Mouse (Mus musculus) ES-Bruce4 (cell line): ENCODE data around the gene Recql. TPM values are rescaled to one million over a fixed set of nuclear protein-coding genes. Genes with fewer than 3 reads are reported as not detected.

Experiments
- H3K27ac ChIP-seq: 2 replicates; pipeline ENCODE4 v1.5.1; 2012; ENCODE audit warnings: low read length, inconsistent platforms; ENCODE audit not compliant: insufficient read depth
- H3K27me3 ChIP-seq: 2 replicates; pipeline ENCODE4 v1.6.1; 2012; ENCODE audit warnings: mild to moderate bottlenecking, low read length, inconsistent platforms; ENCODE audit not compliant: control insufficient read depth, poor library complexity, insufficient read depth, severe bottlenecking
- H3K36me3 ChIP-seq: 2 replicates; pipeline ENCODE4 v1.6.1; 2012; ENCODE audit warnings: inconsistent platforms, mild to moderate bottlenecking, low read length, moderate library complexity; ENCODE audit not compliant: control insufficient read depth, poor library complexity, insufficient read depth, severe bottlenecking
- H3K4me1 ChIP-seq: one replicate; pipeline ENCODE4 v1.8.1; 2011; ENCODE audit warnings: low read length; ENCODE audit not compliant: control insufficient read depth, insufficient read depth
- H3K4me3 ChIP-seq: 2 replicates; pipeline ENCODE4 v1.5.1; 2011; ENCODE audit warnings: low read depth, mild to moderate bottlenecking, low read length
- H3K9ac ChIP-seq: 2 replicates; pipeline ENCODE4 v1.6.1; 2012; ENCODE audit warnings: low read depth, mild to moderate bottlenecking, inconsistent platforms; ENCODE audit not compliant: poor library complexity, severe bottlenecking
- H3K9me3 ChIP-seq: replicated peaks from 2 replicates; pipeline ENCODE4 v1.6.1; 2012; ENCODE audit warnings: mild to moderate bottlenecking, low read length, inconsistent platforms; ENCODE audit not compliant: control insufficient read depth, poor library complexity, insufficient read depth, severe bottlenecking
- CTCF ChIP-seq: IDR thresholded peaks from one replicate; pipeline ENCODE4 v1.8.1; 2011; ENCODE audit warnings: low read depth, low read length
- EP300 ChIP-seq: IDR thresholded peaks from 2 replicates; pipeline ENCODE4 v1.6.1; 2011; ENCODE audit warnings: low read depth, low read length; ENCODE audit not compliant: insufficient read depth
- POLR2A ChIP-seq: IDR thresholded peaks from one replicate; pipeline ENCODE4 v1.8.1; 2011; ENCODE audit warnings: low read length; ENCODE audit not compliant: insufficient read depth
- polyA plus RNA-seq: library from polyadenylated mRNA; stranded (reverse); fragments of >200 nt; gene quantifications from 2 replicates; pipeline ENCODE4 v1.2.4, GENCODE M21; 2011; ENCODE audit warnings: low read depth; ENCODE audit not compliant: missing spikeins, insufficient read depth, insufficient read length

Recql gene
- polyA plus RNA-seq, 1 experiment = 55.0 TPM

DNA sequence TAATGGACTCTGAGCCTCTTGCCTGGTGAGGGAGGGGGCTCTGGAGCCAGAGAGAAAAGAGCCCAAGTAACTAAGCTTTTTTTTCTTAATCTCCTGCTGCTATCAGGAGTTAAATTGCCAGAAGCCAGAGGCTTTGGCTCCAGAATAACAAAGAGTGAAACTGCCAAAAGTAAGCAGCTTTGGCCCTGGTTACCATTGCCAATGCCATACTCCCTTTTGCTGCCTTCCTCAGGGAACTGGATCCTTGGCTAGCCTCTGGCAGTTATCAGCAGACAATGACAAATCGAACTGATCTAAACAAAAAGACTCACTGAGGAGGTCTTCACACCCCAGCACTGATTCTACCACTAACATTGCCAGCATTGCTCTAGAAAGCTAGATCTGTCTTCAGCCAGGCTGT is 24.3 kb upstream of the Recql start:
- no peak for TF ChIP-seq EP300
- no peak for TF ChIP-seq CTCF
- TF ChIP-seq POLR2A = no peak
- no peak overlapping the region for H3K4me3 ChIP-seq
- H3K36me3 ChIP-seq = no peaks in the 10 kb centered on the region
- H3K27ac ChIP-seq = no peak overlapping the region
- H3K9ac ChIP-seq = no peak overlapping the region
- H3K4me1 ChIP-seq = no peaks in the 10 kb centered on the region
- H3K9me3 ChIP-seq = no peaks in the 10 kb centered on the region
- H3K27me3 ChIP-seq = no peaks in the 10 kb centered on the region

DNA sequence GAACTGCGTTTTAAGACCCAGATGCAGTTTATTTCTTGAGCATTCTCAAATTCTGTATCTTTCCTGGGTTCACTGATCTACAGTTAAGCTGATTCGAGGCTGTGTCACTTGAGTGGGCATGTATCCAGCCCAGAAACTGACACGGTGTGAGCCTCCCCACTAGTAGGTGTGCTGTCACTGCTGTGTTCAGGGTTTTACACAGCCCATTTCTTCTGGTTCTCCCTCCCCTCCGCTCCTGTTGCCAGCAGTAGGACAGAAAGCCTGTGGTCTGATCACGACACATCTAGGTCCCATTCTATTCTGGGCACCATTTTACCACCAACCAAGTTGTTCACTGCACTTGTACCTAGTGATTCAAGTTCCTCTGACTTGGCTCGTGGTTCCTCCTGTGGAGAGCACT is 8.9 kb upstream of the Recql start:
- H3K9ac ChIP-seq = no peak overlapping the region
- peaks cover 34% of the 10 kb centered on the region for H3K36me3 ChIP-seq
- TF ChIP-seq POLR2A = no peak
- TF ChIP-seq CTCF = no peak
- no peak for TF ChIP-seq EP300
- H3K4me3 ChIP-seq = no peak overlapping the region
- no peaks in the 10 kb centered on the region for H3K27me3 ChIP-seq
- no peak overlapping the region for H3K27ac ChIP-seq
- no peaks in the 10 kb centered on the region for H3K4me1 ChIP-seq
- H3K9me3 ChIP-seq = no peaks in the 10 kb centered on the region

GRCm38 (mm10) chr6:142394669-142395068 is 7.8 kb upstream of the Recql start:
- Histone ChIP-seq H3K9me3 (no peaks in the 10 kb centered on the region), H3K36me3 (peaks cover 31% of the 10 kb centered on the region), H3K9ac (no peak overlapping the region), H3K27me3 (no peaks in the 10 kb centered on the region), H3K4me3 (no peak overlapping the region), H3K4me1 (no peaks in the 10 kb centered on the region), H3K27ac (no peak overlapping the region)
- TF ChIP-seq EP300 (no peak), POLR2A (no peak), CTCF (no peak)

DNA sequence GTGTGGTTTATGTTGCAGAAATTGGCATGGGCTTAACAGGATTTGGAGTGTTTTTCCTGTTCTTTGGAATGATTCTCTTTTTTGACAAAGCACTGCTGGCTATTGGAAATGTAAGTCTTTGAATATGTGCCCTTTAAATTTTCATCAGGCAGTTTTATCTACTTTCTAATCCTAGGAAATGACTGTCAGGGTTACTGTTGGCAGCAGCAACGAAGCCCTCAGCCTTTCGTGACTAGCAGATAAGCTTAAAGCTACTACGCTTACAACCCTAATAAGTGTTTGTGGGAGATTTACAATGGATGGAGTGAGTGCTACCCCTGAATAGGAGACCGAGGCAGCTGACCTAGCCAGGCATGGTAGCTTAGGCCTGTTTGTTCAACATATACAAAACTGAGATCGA is 5.4 kb upstream of the Recql start:
- Histone ChIP-seq H3K9me3 (no peaks in the 10 kb centered on the region), H3K27ac (no peak overlapping the region), H3K9ac (no peak overlapping the region), H3K36me3 (peaks cover 31% of the 10 kb centered on the region), H3K27me3 (no peaks in the 10 kb centered on the region), H3K4me3 (no peak overlapping the region), H3K4me1 (no peaks in the 10 kb centered on the region)
- TF ChIP-seq POLR2A = no peak
- TF ChIP-seq EP300 = no peak
- no peak for TF ChIP-seq CTCF

- Histone ChIP-seq H3K4me3 (no peak overlapping the region), H3K27me3 (no peaks in the 10 kb centered on the region), H3K27ac (no peak overlapping the region), H3K4me1 (no peaks in the 10 kb centered on the region), H3K9me3 (no peaks in the 10 kb centered on the region), H3K36me3 (peaks cover 11% of the 10 kb centered on the region; the same call in 1 of the 2 replicates), H3K9ac (no peak overlapping the region)
- TF ChIP-seq EP300 (no peak), POLR2A (no peak)
These were observed 2.2 kb upstream of the Recql start for GRCm38 (mm10) chr6:142389101-142389500.

DNA sequence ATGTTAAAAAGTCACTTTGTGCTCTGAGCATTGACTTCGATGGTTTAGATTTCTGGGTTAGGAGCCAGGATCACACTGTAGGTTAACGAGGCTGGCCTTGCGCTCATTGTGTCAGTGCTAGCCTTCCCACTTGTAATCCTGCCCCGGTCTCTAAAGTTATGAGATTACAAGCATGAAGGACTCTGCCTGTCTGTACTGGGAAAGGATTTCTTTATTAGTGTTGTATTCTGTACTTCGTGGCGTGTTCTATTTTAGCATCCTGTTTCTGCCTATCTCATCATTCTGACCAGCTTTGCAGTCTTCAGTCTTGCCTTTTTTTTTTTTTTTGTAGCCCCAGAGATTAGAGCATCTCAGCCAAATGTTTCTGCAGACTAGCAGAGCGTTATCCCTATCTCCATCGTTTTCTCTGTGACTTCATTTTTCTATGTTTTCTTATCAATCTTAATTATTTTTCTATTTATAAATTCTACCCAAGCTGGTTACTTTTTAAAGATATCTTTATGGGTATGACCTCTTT is 926 bp upstream of the Recql start:
- Histone ChIP-seq H3K9me3 (no peaks in the 10 kb centered on the region), H3K9ac (peak overlapping the region; percentile 91), H3K27me3 (no peaks in the 10 kb centered on the region), H3K27ac (no peak overlapping the region), H3K36me3 (peaks cover 3% of the 10 kb centered on the region; the same call in 1 of the 2 replicates), H3K4me3 (peak overlapping the region; percentile 88), H3K4me1 (no peaks in the 10 kb centered on the region)
- no peak for TF ChIP-seq EP300
- no peak for TF ChIP-seq CTCF
- TF ChIP-seq POLR2A = no peak
